Mouse (Mus musculus): ENCODE data around the gene Stam. TPM values are rescaled to one million over a fixed set of nuclear protein-coding genes. Genes with fewer than 3 reads are reported as not detected.

Gene Stam
- polyA plus RNA-seq, 1 experiment = 14.8 TPM

DNA sequence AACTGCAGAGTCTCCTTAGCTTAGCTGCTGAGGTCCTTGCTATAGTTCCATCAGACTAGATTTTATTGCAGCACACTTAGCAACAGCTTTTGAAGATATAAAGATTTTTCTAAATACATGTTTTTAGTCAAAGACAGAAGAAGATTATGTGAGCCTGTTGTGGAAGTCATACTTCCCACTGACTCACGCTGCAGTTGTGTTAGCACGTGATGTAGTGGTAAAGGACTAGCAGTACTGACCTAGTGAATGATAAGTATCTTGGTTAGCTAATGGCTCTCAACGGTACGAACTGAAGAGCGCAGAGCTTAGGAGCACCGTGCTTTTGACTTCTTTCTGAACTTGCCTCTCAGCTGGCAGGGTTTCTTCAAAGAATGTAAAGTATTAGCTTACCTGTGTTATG is 52.5 kb downstream of the Stam start:
- DNase-seq (ENCODE audit: low read depth) = no peak

DNA sequence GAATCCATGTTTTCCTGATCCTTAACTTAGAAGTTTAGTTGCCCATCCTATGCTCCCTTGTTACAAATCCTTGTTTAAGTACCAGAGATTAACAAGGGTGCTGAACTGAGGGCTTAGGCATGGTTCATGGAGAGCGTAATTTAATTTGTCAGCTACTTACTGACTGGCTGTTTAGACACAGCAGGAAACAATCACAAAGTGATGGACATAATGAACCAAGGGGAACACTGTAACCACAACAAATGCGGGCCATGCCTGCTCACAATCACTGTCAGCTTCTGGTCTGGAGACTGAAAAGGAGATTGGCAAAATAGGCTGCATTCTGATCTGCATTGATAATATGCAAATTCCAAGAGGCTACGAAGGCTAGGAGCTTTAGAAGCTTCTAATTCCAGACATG is 53.7 kb downstream of the Stam start:
- DNase-seq (ENCODE audit: low read depth) = no peak

DNA sequence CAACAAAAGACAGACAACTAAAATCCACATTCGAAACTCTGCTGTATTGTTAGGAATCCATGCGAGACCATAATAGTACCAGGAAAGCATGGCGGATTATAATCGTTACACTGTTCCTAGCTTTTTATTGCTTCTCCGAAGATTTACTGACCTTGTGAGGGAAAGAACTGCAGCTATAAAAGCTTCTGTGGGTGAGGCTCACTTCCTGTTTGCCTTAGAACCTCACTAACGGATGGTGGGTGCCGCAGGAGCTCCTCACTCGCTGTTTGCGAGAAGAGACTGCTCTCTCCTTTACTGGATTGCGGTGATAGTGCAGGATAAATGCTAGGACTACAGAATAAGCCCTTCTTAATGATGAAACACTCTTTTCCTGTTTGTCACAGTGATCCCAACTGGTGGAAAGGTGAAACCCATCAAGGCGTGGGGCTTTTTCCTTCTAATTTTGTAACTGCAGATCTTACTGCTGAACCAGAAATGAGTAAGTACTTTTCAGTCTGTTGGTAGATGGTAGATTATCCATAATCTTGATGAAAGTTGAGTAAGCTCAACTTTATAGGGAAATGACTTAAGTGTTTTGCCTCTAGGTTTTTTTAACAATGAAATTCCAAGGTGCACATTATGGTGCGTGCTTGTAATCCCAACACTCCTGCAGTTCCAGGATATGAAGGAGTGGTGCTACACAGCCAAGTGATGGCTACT is 56.9 kb downstream of the Stam start:
- DNase-seq (ENCODE audit: low read depth) = peak; percentile 58

DNA sequence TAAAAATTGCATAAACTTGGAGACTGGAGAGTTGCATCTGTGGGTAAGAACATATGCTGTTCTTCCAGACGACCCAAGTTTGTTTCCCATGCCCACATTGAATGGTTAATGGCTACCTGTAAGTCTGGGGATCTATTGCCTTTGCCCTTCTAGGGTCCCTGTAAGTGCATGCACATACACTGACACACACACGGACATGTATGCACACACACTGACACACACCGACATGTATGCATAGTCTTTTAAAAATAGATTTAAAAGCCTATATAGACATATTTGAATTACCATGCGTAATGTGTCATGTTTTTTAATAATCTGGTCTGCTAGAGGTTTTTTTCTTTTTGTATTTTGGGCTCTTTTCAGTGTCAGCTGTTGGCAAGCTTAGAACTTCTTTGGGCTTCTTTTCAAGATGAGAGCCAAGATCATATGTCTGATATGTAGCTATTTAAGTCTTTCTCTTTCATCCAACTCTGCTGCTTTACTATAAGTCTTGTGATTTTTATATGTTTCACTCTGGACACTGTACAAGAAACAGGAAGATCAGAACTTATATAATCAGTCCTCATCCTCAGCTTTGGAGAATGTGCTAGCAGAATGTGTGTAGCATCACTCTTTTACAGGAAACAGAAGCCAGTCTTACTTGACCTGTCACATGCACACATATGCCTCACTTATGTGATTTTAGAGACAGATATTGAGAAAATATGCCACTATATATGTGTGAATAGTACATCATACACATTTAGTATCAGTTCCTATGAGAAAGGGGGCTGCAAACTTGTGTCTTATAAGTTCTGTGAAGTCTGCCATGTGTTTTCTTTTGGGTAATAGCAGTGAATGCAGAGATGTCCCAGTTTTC is 58.8 kb downstream of the Stam start:
- no peak for DNase-seq (ENCODE audit: low read depth)

DNA sequence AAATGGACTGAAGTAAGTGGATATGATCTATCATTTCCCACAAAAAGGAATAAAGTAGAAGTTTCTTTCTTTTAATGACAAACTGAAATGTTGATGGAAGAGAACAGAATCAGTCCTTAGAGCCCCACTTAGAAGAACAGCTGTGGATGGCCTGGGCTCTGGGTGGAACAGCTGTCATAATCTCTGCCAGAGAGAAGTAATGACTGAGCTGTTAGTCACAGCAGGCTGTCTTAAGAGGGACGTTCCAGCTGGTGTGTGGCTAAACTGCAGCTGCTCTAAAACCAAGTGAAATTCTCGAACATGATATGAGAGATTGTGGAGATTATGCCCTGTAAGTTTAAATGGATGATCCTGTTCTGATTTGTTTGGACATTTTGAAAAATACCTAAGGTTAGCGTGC is 63.0 kb downstream of the Stam start:
- no peak for DNase-seq (ENCODE audit: low read depth)

DNA sequence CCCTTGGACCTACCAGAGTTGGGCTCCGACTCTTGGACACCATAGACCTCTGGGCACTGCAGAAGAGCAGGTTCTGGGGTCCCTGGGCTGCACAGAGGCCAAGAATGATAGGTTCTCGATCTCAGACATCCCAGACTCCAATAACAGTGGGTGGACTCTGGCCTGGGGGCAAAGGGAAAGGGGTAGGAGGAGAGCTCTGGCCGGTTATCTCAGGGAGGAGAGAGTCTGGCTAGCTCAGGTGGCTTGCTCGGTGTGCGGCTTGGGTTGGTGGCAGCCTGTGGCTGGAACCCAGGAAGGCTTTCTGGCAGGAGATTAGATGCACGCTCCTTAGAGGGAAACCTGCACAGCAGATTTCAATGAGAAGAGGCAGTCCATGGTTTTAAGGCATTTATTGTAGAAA is 65.7 kb downstream of the Stam start:
- DNase-seq (ENCODE audit: low read depth) = no peak

DNA sequence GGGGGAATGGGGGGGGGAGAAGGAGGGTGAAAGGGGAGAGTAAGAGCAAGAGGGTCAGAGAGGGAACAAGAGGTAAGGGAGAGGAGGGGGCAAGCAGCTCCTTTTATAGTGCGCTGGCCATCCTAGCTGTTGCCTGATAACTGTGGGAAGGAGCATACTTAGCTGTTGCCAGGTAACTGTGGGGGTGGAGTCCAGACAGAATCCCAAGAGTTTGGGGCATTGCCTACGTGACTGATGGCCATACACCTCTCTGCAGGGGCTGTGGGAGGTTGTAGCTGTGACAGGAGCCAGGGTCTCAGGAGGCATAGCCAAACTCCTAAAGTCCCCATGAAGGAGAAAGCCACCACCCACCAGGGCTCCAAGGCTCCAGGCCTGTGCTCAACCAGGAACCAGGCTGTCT is 66.1 kb downstream of the Stam start:
- no peak for DNase-seq (ENCODE audit: low read depth)

DNA sequence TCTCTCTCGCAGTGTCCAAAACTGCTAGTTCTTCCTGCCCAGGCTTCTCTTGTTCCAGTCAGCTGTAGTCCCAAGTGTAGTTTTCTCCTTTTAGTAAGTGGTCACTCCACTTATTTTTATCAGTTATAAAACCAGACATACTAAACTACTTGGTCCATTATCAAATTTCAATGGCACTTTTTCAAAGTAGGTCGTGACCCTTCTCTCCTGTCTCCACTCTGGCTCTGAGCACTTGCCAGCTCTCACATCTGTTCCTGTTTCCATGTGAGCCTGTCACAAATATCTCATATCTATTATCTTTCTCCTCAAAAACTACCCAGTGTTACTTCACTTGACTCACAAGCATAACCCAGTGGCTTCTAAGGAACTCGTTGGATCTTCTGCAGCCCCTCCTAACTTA is 71.4 kb downstream of the Stam start:
- no peak for DNase-seq (ENCODE audit: low read depth)

DNA sequence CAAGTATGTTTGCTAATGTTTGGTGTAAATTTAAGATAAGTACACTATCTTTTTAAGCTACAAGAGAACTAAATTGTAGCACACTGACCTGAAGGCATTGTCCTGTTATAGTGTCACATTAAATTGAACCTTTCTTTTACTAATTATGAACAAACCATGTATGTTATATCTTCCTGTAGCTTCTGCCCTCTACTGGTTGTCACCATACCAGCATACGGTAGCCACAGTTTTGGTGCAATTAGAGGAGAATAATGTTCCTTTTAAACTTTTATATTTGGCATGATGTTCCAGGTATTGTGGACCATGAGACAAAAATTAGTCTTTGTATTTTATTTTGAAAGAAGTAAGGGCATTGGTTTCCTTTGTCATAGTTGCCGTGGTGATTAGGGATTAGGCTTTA is 73.0 kb downstream of the Stam start:
- DNase-seq (ENCODE audit: low read depth) = no peak

DNA sequence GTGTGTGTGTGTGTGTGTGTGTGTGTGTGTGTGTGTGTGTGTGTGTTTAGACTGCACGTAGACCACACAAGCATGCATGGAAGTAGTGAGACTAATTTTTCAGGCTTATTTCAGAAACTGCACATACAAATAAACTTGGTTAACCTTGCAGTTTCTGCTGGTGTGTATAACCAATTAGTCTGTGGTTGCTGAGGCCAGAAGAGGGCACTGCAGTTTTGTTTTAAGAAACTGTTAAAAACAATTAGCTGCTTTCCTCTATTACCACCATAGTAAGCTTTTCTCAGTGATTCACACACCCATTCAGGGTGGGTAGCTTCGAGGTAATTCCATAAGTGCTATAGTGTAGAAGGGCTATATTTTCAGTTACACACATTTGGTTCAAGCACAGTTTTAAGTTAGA is 76.9 kb downstream of the Stam start:
- DNase-seq (ENCODE audit: low read depth) = no peak

DNA sequence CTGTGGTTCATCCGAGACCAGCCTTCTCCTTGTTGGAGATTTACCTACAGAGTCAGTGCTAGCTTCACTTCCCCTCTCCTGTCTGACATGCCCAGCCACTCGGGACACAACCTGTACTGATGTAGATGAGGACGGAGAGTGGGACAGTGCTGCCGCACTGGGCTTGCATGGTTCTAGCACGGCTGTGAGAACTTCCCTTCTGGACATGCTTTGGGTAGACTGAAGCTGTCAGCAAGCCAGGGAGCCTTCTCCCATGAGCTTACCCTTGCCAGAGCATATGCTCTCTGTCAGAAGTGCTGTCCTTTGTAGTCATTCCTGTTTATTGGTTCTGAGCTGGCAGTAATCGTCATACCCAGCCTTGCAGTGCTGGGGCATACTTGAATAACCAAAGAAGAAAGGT is 78.0 kb downstream of the Stam start:
- DNase-seq (ENCODE audit: low read depth) = no peak

DNA sequence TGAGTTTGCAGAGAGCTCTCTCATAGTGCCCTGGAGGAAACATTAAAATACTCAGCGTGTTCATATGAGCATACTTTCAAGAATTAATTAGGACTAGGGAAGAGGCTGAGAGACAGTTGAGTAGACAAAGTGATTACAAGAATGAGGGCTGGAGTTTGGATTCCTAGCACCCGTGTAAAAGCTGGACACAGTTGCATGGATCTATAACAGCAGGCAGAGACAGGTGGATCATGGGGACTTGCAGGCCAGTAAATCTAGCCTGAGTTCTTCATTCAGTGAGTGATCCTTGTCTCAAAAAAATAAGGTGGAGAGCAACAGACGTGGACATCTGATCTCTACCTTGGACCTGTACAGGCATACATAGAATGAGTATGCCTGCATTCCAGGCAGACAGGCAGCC is 85.1 kb downstream of the Stam start:
- DNase-seq (ENCODE audit: low read depth) = no peak

DNA sequence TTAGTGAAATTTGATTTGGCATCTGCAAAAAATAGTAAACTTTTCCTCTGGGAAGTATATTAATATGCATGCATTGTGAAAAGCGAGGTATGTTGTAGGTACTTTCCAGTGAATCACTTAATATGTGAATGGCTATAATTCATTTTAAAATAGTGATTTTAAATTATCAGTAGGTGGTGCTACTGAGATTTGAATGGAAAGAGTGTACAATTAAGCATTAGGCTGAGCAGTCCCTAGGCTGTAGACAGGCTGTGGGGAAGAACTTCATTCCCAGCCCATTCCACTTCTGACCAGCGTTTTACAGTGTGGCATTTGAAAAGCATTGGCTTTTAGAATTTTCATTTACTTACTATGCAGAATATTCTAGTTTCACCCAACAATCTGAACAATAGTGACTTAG is 85.9 kb downstream of the Stam start:
- DNase-seq (ENCODE audit: low read depth) = no peak

DNA sequence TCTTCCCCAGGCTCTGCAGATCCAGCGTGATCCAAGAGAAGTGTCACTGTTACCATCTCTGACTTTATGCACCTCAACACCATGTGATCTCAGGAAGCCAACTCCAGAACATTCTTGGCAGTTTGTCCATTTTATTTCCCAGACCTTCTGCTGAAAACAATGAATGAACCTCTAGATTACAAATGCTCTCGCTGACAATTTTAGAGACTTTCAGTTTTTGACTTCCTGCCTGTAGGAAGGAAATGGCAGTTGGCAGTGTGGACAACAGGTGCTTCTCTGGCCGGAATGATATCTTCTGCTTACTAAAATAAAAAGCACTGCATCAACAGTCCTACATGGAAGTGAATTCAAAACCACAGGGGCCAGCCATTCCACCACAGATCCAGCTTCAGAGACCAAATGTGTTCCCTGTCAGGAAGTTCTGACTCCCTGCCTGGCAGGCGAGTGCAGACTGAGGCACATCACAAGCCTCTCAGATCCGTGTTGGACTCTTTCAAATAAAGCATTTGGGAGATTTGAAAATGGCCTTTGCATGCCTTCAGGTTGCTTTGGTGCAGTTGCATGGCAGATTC is 90.6 kb downstream of the Stam start:
- no peak for DNase-seq (ENCODE audit: low read depth)

DNA sequence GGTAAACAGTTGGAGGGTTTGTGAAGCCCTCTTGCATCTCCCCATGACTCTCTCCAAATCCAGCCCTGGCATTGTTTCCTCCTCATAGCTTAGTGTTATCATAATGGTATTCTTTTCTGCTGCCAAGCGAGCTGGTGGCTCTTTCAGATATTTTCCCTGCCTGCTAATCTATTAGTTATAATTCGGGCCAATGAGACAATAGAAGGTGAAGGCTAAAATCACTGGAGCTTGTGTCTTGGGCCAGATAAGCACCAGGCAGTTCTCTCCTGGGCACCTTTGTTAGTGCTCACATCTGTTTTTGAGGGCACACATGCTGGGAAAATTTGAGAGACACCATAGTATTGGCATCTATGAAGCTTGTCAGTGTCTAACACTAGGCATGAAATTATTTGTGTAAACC is 91.2 kb downstream of the Stam start:
- no peak for DNase-seq (ENCODE audit: low read depth)

DNA sequence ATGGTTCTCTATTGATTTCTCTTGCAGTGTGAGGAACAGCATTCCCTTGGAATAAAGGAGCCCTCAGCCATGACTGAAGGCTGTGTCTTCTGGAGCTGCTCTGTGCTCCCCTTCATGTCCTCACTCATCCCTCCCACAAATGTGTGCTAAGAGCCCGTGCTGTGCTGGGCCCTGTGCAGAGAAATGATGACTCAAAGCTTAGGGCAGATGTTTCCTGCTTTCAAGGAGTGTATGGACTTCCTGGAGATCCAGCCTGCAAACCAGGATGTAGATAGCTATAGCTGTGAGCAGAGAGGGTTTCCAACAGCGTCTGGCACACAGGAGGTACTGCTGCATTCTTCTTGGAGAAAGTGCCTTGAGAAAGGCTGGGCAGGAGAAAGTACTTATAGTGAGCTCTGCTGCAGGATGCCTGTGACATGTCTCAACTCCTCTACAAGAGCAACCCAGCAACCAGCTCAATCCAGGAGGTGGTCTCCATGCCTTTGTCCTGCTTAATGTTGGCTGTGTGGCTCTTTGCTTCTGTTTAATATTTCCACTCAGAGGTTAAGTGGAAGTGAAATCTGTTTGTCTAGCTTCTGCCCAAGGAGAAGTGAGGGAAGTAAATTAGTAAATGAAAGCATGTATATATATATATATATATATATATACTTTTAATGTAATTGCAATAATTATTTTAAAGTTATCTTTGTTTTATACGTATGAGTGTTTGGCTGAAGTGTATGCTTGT is 91.9 kb downstream of the Stam start:
- DNase-seq (ENCODE audit: low read depth) = no peak

DNA sequence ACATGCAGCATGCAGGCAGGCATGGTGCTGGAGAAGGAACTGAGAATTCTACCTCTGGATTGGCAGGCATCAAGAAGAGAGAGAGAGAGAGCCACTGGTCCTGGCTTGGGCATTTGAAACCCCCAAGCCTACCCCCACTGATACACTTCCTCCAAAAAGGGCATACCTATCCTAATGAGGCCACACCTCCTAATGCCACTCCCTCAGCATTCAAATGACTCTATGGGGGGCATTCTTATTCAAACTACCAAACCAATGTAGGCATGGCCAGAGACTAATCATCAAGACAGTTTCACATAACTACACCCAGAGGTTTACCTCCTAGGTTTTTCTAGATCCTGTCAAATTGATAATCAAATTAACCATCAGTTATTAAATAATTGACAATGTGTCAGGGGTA is 93.8 kb downstream of the Stam start:
- DNase-seq (ENCODE audit: low read depth) = no peak

DNA sequence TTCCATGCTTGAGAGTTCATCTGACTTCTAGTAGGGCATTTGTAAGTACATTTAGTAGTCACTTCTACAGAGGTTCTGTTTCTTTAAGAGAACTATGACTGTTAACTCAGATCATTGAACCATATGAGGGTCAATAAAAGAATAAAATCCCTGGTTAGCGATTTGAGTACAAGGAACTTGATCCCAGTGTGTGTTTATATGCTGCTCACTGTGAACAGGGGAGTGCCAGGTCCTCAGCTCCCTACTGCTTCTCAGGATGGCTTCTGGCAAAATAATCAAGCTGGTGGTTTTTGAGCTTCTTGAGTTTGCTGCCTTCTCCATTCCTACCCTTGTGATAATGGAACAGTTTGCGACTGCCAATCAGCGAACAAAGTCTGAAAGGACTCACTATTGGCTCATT is 100.4 kb downstream of the Stam start, which contains the start of gene Tmem236:
Tmem236 (plus strand) TSS at position 190 of the 400 bp plus-strand sequence.
- DNase-seq (ENCODE audit: low read depth) = no peak

DNA sequence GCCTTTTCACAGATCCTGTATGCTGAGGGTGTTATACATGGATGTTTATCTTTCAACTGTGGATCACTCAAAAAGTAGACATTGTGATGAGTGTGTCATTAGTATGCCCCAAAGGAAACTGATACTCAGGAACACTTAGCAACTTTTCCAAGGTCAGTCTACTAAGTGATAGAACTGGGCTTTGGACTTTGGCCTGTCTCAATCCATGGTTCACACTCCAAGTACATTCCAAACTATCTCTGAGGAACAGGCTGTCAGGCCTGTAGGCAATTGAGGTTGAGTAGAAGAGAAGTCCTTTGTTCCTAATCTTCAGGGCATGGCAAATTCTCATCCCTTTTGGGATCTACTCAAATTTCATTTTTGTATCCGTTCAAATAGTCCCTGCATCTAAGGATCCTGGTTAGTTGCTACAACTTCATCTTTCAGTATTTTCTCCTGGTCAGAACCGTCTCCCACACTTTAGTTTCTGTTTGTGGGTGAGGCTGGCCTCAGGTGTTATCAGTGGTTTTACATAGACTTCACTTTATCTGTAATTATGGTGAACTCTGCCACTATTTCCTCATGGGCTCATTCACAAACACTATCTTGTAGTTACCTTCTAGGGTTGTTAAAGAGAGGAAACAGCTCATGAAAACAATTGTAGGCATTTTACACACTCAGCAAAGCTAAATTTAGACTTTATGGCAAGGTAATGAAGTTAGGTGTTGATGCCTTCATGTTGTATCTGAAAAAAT is 102.7 kb downstream of the Stam start:
- DNase-seq (ENCODE audit: low read depth) = no peak

DNA sequence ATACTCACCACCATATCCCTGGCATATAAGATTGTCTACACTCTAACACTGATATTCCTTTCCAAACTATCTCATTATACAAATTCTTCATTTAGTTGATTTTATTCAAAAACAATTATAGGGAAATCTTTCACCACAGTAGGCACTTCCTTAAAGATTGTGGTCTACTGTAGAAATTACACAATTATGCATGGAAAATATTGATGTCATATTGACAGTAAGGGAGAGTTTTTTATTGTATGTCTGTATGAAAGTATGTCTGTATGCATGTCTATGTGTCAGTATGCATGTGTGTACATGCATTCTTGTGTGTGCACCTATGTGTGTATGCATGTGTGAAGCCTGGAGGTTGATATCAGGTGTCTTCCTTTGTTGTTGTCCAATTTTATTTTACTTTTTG is 110.5 kb downstream of the Stam start:
- DNase-seq (ENCODE audit: low read depth) = no peak

DNA sequence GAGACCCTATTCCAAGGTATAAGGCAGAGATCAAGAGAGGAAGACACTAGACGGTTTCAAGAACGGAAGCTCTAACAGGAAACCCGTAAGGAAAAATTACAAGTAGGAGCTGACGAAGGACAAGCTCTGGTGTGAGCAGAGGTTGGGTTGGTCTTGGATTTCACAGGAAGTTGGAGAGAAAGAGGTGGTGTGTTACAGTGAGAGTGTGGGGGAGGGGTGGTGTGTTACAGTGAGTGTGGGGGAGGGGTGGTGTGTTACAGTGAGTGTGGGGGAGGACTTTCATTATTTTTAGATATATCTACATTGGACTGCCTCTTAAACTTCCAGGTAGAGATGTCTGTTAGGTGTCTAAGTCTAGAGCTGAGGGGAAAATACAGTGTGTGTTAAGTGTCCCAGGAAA is 116.8 kb downstream of the Stam start:
- no peak for DNase-seq (ENCODE audit: low read depth)

DNA sequence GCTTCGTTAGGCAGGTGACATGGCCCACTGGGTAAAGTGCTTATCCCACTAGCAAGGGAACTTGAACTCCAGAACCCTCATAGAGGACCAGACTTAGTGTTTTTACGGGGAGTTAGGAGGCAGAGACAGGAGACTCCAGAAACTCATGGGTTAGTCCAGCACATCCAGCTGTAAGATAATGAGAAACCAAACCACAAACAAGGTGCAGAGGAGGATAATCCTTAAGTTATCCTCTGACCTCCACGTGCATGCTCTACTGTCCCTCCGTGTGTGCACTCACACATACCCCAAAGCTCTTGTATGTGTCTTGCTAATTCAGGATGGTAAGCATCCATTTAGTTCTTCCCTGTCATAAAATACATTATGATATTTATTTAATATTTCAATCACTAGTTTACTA is 117.7 kb downstream of the Stam start:
- DNase-seq (ENCODE audit: low read depth) = no peak
